ENCODE assay signal across 8 mouse cellular contexts in genomic region chr17:79661387-79661786, GRCm38 (mm10). TPM values are rescaled to one million over a fixed set of nuclear protein-coding genes. Genes with fewer than 3 reads are reported as not detected.
DNase-seq lines count a peak whose midpoint lies in the region; ATAC-seq and TF ChIP-seq lines count a peak whose summit lies in the region.

No protein-coding gene starts in this region.

- 47% methylated on average over 7 of the region's 7 CpGs for WGBS in midbrain, embryonic 14.5 days
- 39% methylated on average over 7 of the region's 7 CpGs for WGBS in midbrain, embryonic 15.5 days
- WGBS in liver, postnatal 0 days (ENCODE audit: insufficient replicate concordance), result 48% methylated on average over 7 of the region's 7 CpGs

- no peak for TF ChIP-seq POLR2A in brain, embryonic 14.5 days (IDR thresholded peaks at IDR 0.05; ENCODE audit: borderline replicate concordance, extremely low read depth, insufficient read depth, insufficient read length, poor library complexity, severe bottlenecking)

- no peak overlapping the region for H3K4me3 ChIP-seq in midbrain, embryonic 14.5 days (replicated peaks; ENCODE audit: low read depth, low read length)
- H3K4me3 ChIP-seq in midbrain, embryonic 15.5 days, result no peak overlapping the region
- H3K4me3 ChIP-seq in liver, postnatal 0 days (ENCODE audit: low read depth, low read length), result no peak overlapping the region

- H3K4me1 ChIP-seq in midbrain, embryonic 14.5 days (ENCODE audit: control insufficient read depth, insufficient read depth, low read length), result no peaks in the 10 kb centered on the region
- no peaks in the 10 kb centered on the region for H3K4me1 ChIP-seq in midbrain, embryonic 15.5 days
- no peaks in the 10 kb centered on the region for H3K4me1 ChIP-seq in liver, postnatal 0 days (ENCODE audit: insufficient read depth)

- H3K9me3 ChIP-seq in midbrain, embryonic 14.5 days (ENCODE audit: control insufficient read depth, low read length), result no peaks in the 10 kb centered on the region
- no peaks in the 10 kb centered on the region for H3K9me3 ChIP-seq in midbrain, embryonic 15.5 days
- H3K9me3 ChIP-seq in liver, postnatal 0 days (ENCODE audit: low read length), result no peaks in the 10 kb centered on the region

- no peak overlapping the region for H3K27ac ChIP-seq in midbrain, embryonic 14.5 days (replicated peaks; ENCODE audit: low read depth, low read length)
- H3K27ac ChIP-seq in midbrain, embryonic 15.5 days, result no peak overlapping the region
- H3K27ac ChIP-seq in liver, postnatal 0 days (ENCODE audit: low read depth), result no peak overlapping the region

- no peak overlapping the region for H3K9ac ChIP-seq in midbrain, embryonic 14.5 days (replicated peaks; ENCODE audit: low read length)
- no peak overlapping the region for H3K9ac ChIP-seq in midbrain, embryonic 15.5 days
- H3K9ac ChIP-seq in liver, postnatal 0 days (replicated peaks), result no peak overlapping the region

- no peak for ATAC-seq in midbrain, embryonic 14.5 days (ENCODE audit: low FRiP score, low TSS enrichment)
- no peak for ATAC-seq in midbrain, embryonic 15.5 days (replicated peaks)
- peak; percentile 83 for ATAC-seq in frontal cortex, adult (ENCODE audit: low TSS enrichment)
- ATAC-seq in liver, postnatal 0 days, result no peak

- H3K4me2 ChIP-seq in midbrain, embryonic 14.5 days (ENCODE audit: low read length), result no peak overlapping the region
- H3K4me2 ChIP-seq in midbrain, embryonic 15.5 days, result no peak overlapping the region
- H3K4me2 ChIP-seq in liver, postnatal 0 days (ENCODE audit: low read depth, low read length), result no peak overlapping the region

- no peaks in the 10 kb centered on the region for H3K36me3 ChIP-seq in midbrain, embryonic 14.5 days (ENCODE audit: control insufficient read depth, insufficient read depth, low read length)
- no peaks in the 10 kb centered on the region for H3K36me3 ChIP-seq in midbrain, embryonic 15.5 days (replicated peaks)
- no peaks in the 10 kb centered on the region for H3K36me3 ChIP-seq in liver, postnatal 0 days (replicated peaks; ENCODE audit: insufficient read depth, low read length)

- no peaks in the 10 kb centered on the region for H3K27me3 ChIP-seq in midbrain, embryonic 14.5 days (ENCODE audit: control insufficient read depth, insufficient read depth, low read length)
- H3K27me3 ChIP-seq in midbrain, embryonic 15.5 days (replicated peaks), result no peaks in the 10 kb centered on the region
- no peaks in the 10 kb centered on the region for H3K27me3 ChIP-seq in liver, postnatal 0 days (ENCODE audit: insufficient read depth, low read length)

- peak; percentile 64; the same call in 1 of the 2 replicates for TF ChIP-seq CTCF in brain, embryonic 14.5 days (IDR thresholded peaks at IDR 0.05; ENCODE audit: borderline replicate concordance, extremely low read depth, insufficient read depth, insufficient read length)
- TF ChIP-seq CTCF in liver, postnatal 0 days (IDR thresholded peaks at IDR 0.05; ENCODE audit: low read depth), result peak; percentile 75

- no peak for TF ChIP-seq EP300 in liver, postnatal 0 days (IDR thresholded peaks at IDR 0.05; ENCODE audit: low read depth)

- DNase-seq in midbrain, embryonic 14.5 days, result peak; percentile 87
- DNase-seq in brain, embryonic 14.5 days (ENCODE audit: low read depth), result peak; percentile 83
- peak; percentile 55 to 84 for DNase-seq in kidney, postnatal 25 days
- peak; percentile 57 for DNase-seq in liver, postnatal 0 days
- DNase-seq in right cerebral cortex, adult 2 months (ENCODE audit: low spot score in 2 of 2), result peak; percentile 83 to 85
- DNase-seq in urinary bladder, postnatal 4 days (ENCODE audit: low spot score in 2 of 2), result peak; percentile 28 to 81

RNA-seq across cellular contexts. Expression of gene Rmdn2, which starts 49.7 kb away (rescaled TPM):
- polyA plus RNA-seq in midbrain, embryonic 14.5 days (2014; fragmentation: Nextera tagmentation; extraction: Ambion mirVana), result 7.7 and 8.8 TPM in 2 replicates
- 8.6 and 8.8 TPM in 2 replicates for polyA plus RNA-seq in midbrain, embryonic 15.5 days (2015; fragmentation: Nextera tagmentation; extraction: Ambion mirVana)
- 3.6 and 3.7 TPM in 2 replicates for polyA plus RNA-seq in brain, embryonic 14.5 days (2012; rRNA removed)
- polyA plus RNA-seq in liver, postnatal 0 days (2015; fragmentation: Nextera tagmentation; extraction: Ambion mirVana), result 11.2 TPM in 2 replicates

RNA-seq across cellular contexts. Expression of gene Cyp1b1, which starts 53.5 kb away (rescaled TPM):
- 0.18 and 9.2 TPM in 2 replicates for polyA plus RNA-seq in midbrain, embryonic 14.5 days (2014; fragmentation: Nextera tagmentation; extraction: Ambion mirVana)
- polyA plus RNA-seq in midbrain, embryonic 15.5 days (2015; fragmentation: Nextera tagmentation; extraction: Ambion mirVana), result 7.0 and 7.4 TPM in 2 replicates
- polyA plus RNA-seq in brain, embryonic 14.5 days (2012; rRNA removed), result 5.3 and 9.9 TPM in 2 replicates
- 0.14 and 0.20 TPM in 2 replicates for polyA plus RNA-seq in liver, postnatal 0 days (2015; fragmentation: Nextera tagmentation; extraction: Ambion mirVana)
